Mouse (Mus musculus): ENCODE data around the gene Rabl3. TPM values are rescaled to one million over a fixed set of nuclear protein-coding genes. Genes with fewer than 3 reads are reported as not detected.

Rabl3 gene
- polyA plus RNA-seq, 1 experiment, result 7.1 TPM

DNA sequence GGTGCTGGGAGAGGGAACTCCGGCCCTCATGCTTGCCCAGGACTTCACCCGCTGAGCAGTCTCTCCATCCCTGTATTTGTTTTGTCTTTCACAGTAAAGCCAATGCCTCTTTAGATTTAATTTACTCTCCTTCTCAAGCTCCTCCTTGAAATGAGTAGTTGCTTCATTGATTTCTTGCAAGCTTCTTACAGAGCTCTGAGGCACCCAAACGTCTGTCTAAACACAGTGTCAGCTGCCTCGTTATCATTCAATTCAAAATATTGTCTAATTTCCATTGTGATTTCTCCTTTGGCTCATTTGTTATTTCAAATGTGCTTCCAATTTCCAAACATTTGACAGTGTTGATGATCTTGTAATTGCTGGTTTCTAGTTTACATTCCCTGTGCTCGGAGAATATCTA is 6.6 kb downstream of the Rabl3 start:
- DNase-seq (ENCODE audit: low spot score), result no peak

DNA sequence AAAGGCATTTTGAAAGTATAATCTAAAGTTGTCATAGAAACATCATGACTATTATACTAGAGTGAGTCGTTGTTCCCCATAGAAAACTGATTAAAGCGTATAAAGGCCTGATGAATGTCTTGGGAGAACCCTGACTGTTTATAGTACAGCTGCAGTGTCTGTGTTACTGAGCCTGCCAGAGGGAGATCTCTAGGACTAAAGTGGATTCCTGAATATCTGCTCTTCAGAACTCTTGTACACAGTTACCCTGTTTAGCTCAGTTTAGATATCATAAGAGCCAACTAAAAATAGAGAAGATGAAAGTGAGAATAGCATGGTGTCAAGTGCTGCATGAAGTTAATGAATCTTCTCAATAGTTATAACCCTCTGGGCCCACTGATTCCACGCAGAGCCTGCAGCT is 10.6 kb downstream of the Rabl3 start:
- DNase-seq (ENCODE audit: low spot score), result no peak

DNA sequence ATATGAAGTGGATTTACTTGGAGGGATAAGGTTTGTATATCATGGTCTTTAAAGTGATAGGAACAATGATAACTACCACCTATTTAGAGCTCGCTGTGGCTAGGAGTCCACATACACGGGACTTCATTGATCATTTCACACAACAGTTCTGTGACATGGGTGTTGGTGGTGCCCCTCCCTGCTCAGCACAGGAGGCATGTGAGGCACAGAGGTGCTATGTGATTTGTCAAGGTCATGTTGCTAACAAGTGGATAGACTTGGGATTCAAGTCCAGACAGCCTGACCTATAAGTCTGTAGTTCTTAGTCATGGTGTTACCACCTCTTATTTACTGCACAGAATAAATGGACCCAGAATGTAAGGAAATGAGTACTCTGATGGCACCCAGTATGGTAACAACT is 11.3 kb downstream of the Rabl3 start:
- no peak for DNase-seq (ENCODE audit: low spot score)

DNA sequence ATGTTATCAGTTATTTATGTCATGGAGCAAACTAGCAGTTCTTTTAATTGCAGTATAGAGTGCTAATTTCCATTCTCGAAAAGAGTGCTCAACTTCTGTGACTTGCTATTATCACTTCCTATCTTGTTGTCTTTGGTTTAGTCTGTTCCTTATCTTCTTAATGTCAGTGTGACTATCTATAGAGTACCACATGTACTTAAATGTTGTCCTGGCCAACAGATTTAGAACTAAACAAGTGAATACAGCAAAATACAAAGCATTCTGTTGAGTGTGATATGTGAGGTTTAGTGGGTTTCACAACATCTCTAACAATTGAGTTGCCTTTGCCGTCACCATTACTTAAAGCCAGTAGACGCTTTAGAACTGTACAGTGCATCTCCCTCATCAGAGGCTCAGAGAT is 13.1 kb downstream of the Rabl3 start:
- DNase-seq (ENCODE audit: low spot score), result no peak

DNA sequence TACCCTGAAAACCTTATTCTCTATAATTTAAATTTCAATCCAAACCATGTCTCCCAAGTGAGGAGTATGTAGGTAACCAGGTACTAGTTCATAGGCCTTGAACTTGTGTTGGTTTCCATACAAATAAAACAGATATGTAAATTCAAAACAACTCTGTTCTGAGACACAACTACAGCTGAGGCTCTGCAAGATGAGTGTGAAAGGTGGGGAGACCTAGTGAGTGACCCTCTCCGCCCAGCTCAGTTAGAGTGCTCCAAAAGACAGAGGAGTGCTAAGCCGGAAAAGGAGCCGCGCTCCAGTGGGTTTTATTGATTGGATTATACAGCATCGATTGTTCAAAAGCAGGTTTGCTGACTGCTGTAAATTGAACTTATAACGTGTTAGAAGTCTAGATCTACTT is 22.7 kb downstream of the Rabl3 start:
- DNase-seq (ENCODE audit: low spot score), result no peak

DNA sequence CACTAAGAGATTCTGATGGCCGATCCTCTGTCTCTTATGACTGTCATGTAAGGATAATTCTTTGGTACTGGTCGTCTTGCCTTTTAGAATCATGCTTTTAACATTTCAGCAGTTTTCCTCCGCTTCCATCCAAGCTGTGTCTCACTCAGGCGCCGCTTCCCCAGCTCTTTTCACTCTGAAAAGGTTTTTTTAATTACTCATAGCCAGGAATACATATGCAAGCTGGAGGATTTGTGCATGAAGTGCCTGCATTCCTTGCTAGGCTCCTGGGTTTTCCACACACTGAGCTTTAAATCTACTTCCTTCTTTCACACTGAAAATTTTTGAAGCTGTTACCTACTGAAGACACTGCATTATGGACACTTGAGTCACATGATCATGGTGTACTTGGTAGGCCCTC is 23.3 kb downstream of the Rabl3 start:
- DNase-seq (ENCODE audit: low spot score), result no peak

DNA sequence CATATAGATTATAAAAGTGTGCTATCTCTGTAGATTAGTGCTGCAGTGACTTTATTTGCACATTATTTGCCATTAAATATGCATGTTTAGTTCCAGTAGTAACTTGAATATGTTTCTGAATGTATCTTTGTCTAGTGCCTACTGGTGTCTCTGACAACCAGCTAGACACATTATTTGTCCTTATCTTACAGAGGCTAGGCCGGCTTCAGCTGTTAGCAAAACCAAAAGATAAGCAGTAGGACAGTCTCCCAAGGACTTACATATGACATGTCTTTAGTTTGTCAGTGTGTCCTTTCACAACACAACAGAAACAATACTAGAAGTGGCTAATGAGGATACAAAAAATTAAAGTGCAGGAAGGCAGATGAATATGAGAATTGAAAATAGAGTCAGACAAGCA is 25.4 kb downstream of the Rabl3 start:
- no peak for DNase-seq (ENCODE audit: low spot score)

DNA sequence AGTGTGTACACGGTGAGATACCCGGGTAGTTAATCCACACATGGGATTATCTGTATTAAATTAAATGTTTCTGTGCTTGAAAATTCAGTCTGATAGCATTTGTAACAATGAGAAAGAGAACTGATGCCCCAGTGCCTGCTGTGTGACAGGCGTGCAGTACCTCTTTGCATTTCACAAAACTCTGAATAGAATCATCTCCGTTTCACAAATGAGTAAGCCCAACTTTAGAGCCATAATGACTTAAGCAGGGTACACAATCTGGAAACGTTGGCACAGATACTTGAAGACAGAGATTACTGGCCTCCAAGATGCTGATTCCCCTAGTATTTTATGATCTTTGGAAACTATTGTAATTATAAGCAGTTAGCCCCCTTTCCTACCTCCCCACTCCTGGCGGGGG is 26.4 kb downstream of the Rabl3 start:
- no peak for DNase-seq (ENCODE audit: low spot score)

DNA sequence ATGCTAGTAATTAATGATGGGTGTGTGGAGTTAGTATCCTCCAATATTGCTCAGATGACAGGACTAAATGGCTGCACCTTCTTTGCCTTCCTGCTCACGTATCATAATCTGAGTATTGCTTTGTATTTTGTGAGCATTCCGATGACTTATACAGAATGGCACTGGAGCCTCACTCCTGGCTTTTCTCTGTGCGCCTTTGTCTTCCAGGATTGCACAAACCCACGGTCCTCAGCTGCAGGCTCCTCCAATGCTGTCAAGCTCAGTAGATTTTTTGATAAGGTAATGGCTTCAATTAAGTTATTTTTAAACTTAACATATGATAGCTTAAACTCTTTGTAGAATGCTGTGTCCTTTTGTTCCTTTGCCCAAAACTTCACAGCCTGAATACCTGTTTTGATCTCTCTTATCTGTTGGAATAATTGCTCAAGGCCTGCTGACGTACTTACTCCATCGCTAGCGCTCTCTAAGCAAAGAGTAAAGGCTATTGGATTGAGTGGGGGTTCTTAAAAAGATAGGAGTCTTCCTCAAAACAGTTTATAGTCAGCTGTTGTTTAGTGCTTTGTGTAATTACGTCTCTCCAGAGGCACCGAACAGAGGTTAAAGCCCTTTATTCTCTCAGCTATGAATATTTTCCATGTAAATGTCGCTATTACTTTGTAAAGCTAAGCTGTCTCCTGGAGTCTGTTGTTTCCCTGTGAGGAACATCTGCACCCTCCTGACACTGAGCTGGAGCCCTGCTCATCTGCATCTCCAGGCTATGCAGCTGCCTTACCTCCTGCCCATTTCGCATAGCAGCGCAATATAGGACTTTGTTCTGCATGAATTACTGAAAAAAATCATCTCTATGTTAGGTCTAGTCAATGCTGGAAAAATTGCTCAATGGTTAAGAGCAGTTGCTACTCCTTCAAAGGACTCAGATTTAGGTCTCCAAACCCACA is 27.7 kb downstream of the Rabl3 start:
- no peak for DNase-seq (ENCODE audit: low spot score)

DNA sequence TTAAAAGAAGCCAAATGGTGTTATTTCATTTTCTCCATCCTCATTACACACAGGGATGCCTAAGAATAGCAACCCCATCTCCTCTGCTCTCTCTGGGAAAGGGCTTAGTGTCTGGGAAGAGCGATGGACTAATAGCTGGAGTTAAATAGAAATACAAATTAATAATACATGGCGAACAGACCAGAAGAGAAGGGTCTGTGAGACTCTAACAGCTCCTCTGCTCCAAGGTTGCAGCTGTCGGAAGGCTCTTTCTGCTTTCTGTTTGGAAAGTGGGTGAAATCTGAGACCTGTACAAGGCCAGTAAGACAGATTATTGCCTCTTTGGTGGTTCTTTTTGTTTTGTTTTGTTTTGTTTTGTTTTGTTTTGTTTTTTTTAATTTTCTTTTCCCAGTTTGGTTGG is 31.9 kb downstream of the Rabl3 start:
- no peak for DNase-seq (ENCODE audit: low spot score)

DNA sequence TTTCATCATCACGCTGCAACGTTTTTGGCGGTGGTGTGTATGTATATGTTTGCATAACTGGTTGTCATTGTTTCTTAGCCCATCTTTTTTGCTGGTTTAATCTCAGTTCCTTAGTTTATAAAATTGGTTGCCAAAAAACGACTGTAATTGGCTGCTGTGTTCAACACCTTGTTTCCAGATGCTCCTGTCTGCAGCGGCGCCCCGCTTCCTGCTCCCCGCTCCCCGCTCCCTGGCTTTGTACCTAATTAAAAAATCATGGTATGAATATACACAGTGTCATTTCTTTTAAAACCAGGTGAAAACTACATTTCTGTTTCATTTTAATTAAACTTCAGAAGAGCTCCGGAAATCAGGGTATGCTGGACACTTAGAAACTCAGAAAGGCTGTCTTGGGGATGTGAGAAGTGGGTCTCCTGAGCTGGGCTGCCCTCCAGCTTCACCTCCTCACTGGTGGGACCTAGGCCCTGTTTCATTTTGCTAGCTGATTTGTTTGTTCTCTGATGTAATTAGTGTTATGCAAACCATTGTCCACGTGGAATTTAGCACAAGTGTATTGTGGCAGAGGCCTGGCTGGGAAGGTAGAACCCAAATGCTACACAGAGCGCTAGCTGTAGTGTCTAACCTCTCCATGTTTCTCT is 32.6 kb downstream of the Rabl3 start:
- no peak for DNase-seq (ENCODE audit: low spot score)

DNA sequence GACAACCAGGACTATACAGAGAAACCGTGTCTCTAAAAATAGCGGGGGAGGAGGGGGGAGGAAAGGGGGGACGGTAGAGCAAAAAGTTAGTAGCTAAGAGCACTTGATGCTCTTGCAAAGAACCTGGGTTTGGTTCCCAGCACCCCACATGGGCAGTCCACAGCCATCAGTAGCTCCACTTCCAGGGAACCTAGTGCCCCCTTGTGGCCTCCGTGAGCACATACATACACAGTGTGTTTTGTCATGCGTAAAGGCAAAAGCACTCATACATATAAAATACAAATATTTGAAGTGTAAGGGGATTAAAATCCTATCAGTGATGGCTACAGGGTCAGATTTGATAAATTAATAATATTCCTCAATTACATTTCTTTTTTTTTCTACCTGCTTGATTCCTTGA is 33.4 kb downstream of the Rabl3 start:
- DNase-seq (ENCODE audit: low spot score), result no peak

DNA sequence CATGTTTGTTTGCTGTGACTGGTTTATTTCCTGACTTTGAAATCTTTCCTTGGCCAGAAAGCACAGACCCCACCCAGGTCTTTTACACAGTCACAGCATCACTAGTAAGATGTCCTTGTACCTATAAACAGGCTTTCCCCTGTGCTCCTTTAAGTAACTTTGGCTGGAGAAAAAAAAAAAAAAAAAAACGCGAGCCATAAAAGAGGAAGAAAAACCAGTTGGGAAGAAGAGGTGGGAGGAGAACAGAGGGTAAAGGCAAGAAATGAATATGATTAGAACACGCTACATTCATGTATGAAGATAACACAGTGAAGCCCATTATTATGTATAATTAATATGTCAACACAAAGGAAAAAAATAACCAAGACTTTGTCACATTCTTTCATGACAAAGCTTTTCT is 35.6 kb downstream of the Rabl3 start:
- DNase-seq (ENCODE audit: low spot score), result no peak

DNA sequence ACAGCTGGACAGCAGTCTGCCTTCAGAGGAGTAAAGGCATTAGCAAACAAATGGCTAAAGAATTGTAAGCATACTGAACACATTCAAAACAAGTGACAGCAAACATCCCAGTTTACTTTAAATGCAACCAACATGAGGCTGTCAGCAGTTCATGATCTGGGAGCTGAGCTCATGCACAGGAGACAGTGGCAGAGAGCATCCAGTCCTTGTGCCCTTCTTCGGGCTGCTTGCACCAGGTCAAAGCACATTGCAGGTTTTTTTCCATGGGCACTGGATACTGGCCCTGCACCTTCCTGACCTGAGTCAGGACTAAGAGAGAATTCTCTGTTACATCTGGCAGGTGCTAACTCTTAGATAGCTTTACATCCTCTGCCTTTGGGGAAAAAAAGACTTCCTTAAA is 39.9 kb downstream of the Rabl3 start:
- no peak for DNase-seq (ENCODE audit: low spot score)

DNA sequence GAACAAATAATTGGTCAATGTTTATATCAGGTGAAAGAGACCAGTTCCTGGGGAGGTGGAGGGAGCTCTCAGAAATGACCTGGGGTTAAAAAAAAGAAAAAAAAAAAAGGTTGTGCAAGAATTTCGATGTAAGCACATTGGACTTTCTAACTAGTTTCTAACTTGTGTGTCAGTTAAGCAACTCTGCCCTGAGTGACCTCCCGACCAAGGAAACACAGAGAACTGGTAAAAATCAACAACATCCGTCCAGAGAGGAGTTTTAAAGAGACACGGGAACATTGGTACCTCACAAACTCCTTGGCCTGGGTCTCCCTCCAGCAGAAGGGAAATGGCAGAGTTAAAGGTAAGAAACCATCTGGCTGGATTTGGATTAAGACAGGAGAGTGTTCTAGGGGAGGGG is 40.3 kb downstream of the Rabl3 start, which contains the start of gene Hgd:
Gene Hgd (plus strand): TSS at position 160 of the 400 bp plus-strand sequence.
- DNase-seq (ENCODE audit: low spot score), result no peak

DNA sequence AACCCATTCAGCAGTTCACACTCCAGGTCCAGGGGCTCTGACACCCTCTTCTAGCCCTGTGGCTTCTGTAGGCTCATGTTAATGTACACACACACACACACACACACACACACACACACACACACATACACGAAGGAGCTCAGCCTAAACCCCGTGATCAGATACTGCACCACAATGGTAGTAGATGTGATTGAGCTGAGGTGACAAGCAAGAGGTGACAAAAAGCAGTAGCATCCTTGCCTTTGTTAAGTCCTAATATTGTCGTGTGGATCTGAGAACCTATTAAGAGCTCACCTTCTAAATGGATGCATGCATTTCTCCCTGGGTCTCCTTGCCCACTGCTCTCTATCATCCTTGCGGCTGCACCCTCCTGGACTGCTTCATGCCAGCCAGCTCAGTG is 41.0 kb downstream of the Rabl3 start:
- DNase-seq (ENCODE audit: low spot score), result no peak

DNA sequence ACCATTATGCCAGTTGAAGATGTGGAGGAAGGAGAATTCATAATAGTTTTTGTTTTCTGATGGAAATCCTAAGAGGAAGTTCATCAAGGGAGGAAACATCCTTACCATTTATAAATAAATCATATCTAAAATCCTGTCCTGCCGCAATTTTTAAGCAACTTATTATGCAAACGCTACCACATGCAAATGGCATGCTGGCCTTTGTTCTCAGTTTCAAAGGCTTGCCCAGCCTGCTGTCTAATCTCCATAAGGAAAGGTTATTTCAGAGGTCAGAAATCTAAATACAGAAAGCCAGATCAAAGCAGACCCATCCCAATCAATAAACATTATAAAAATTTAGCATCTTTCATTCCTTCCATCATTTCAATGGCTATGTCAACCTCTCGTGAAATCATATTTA is 42.2 kb downstream of the Rabl3 start:
- DNase-seq (ENCODE audit: low spot score), result no peak

DNA sequence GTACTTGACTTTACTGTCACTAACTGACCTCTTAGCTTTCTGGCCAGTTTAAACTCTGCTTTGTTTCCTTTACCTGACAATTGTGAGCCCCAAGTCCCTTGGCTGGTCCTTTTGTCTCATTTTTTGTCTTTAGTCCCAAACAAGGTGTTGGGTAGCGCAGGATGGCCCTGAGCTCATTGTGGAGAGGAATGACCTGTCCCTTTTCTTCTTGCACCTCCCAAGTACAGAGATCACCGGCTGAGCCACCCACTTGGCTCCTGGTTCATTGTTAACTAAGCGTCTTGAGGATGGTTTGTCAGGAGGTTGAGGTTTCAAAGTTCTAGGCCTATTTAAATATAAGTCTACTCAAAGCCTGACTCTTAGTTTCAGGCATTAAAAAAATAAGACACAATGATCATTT is 43.6 kb downstream of the Rabl3 start:
- DNase-seq (ENCODE audit: low spot score), result no peak

DNA sequence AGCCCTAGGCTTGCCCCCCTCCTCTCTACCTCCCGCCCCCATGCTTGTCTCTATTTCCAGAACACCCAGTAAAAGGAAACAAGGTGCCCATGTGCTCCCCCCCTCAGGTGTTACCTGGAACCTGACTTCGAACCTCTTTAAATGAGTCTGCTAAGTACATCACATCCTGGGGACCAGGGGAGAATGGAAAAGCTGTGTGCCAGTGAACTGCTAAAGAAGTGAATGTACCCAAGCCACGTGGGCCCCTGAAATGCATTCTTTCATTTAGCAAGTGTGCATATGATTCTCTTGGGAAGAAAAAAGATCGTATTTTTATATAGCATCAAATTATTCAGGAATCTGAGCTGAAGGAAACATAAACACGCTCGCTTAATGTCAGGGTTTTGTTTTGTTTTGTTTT is 44.1 kb downstream of the Rabl3 start:
- DNase-seq (ENCODE audit: low spot score), result no peak

DNA sequence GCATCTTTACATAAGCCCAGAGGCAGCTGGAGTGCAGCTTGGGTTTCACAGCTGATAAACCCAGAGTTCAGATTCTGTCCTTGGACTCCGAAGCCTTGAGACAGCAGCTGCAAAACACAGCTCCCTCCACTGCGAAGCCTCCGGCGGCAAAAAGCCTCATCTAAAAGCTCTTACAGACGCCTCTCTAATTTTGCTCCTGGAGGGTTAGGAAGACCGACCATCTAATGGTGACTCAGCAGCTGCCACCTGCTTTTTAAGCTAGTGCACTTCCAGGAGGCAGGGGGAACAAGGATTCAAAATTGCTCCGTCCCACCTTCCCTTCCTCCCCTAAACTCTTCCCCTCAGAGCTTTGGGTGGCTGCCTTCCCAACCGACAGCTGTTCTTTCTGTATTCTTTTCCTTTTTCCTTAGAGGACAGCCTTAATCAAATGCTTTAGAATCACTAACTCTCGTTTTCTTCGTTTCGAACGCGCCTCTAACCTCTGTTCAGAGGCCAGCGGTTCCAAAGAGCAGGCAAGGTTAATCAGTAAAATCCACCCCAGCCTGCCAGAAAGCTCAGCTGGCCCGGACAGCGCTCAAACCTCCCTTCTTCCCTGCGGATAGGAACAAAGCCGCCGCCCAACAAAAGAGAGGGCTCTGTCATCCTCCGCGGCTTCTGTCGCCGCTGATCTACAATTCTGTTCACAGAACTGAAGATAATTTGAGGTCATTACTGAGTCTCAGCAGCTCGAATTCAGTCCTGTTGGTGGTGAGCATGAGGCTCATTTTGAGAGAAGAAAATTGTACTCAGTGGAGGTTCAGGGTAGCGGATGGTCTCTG is 44.7 kb downstream of the Rabl3 start:
- DNase-seq (ENCODE audit: low spot score), result no peak

DNA sequence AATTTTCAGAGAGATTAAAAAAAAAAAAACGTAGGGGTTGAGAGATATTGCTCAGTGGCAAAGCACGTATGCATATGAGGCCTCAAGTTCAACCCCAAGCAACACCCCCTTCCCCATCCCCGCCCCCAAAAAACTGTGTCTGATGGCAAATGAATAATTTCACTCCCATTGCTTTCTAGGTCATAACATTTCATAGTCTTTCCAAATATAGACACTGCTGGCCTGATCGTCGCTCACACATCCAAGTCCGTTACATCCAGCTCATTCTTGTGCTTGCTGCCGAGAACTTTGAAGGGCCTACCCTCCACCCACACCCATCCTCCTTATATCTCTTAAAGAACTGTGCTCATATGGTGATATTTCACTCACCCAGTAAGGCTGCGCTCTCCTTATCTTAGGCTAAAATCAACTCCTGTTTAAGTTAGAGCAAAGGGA is 45.5 kb downstream of the Rabl3 start:
- DNase-seq (ENCODE audit: low spot score), result no peak

DNA sequence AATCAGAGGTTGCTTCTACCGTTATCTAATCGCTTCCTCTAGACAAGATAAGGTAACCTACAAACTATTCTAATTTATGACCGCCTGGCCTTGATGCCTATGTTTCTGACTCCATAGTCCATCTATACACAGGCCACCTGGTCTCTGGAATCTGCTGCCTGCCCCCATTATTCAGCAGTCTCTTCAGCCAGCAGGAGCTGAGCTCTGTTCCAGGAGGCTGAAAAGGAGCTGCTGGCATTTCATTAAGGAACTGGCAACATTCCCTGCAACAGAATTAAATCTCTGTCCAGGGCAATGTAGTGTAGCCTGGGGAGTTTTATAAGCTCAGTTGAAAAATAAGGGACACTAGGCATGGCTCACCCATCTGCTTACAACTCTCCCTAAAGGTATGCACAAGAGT is 51.2 kb downstream of the Rabl3 start:
- no peak for DNase-seq (ENCODE audit: low spot score)

DNA sequence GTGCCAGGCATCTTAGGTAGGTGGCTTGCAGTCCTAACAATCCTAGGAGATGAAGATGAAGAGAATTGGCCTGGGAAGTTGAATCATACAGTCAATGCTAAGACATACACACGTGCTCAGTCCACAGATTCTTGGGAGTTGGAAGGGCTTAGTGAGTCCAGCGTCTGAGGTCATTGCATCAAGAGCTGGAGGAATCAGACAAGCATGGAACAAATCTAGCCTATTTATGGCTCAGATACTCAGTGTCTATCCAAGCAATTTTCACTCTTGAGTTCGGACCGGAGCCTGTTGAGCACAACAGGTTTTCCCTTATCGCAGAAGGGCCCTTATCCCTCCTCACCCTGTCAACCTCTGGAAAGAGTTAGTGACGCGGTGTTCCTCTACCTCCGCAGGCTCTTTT is 51.9 kb downstream of the Rabl3 start:
- DNase-seq (ENCODE audit: low spot score), result no peak
